Mouse (Mus musculus): ENCODE data around the gene Sarm1. TPM values are rescaled to one million over a fixed set of nuclear protein-coding genes. Genes with fewer than 3 reads are reported as not detected.

Gene Sarm1
- polyA plus RNA-seq, 1 experiment from 2014 or later = 50.7 TPM

- 76% methylated on average over 3 of the region's 3 CpGs for WGBS
- H3K27ac ChIP-seq (ENCODE audit: low read length) = no peak overlapping the region
- H3K4me2 ChIP-seq (ENCODE audit: low read length) = no peak overlapping the region
- H3K4me3 ChIP-seq (ENCODE audit: low read depth, low read length) = no peak overlapping the region
- ATAC-seq = no peak
- H3K36me3 ChIP-seq (ENCODE audit: control insufficient read depth, insufficient read depth, low read length) = peaks cover 6% of the 10 kb centered on the region
- peaks cover 5% of the 10 kb centered on the region for H3K4me1 ChIP-seq (ENCODE audit: control insufficient read depth, insufficient read depth, low read length)
- no peak overlapping the region for H3K9ac ChIP-seq (ENCODE audit: low read depth, low read length)
- H3K27me3 ChIP-seq (ENCODE audit: control insufficient read depth, insufficient read depth, low read depth, low read length) = no peaks in the 10 kb centered on the region
- no peaks in the 10 kb centered on the region for H3K9me3 ChIP-seq (replicated peaks; ENCODE audit: control insufficient read depth, low read length, poor library complexity, severe bottlenecking)
These were observed 29.6 kb downstream of the Sarm1 start for GRCm38 (mm10) chr11:78467932-78468331.

DNA sequence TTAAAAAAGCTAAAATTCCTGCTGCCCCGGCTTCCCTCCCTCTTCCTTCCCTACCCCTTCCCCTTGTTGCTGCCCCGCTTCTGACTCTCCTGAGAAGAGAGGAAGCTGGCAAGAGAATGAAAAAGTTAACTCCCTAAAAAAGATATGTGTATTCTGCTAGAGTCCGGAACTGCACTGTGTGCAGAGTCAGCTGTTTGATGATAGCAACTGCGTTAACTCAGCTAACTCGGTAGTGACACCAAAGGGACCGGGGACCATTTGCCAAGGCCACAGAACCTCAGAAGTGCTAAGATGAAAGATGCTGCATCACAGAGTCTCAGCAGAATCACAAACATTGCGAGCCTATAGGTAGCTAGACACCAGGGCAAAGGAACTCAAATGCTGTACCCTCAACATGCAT, 30.0 kb downstream of the Sarm1 start:
- Histone ChIP-seq H3K27ac (ENCODE audit: low read length) (no peak overlapping the region), H3K9ac (ENCODE audit: low read depth, low read length) (no peak overlapping the region), H3K4me3 (ENCODE audit: low read depth, low read length) (no peak overlapping the region), H3K36me3 (ENCODE audit: control insufficient read depth, insufficient read depth, low read length) (peaks cover 3% of the 10 kb centered on the region; the same call in 1 of the 2 replicates), H3K27me3 (ENCODE audit: control insufficient read depth, insufficient read depth, low read depth, low read length) (no peaks in the 10 kb centered on the region), H3K9me3 (replicated peaks; ENCODE audit: control insufficient read depth, low read length, poor library complexity, severe bottlenecking) (no peaks in the 10 kb centered on the region), H3K4me1 (ENCODE audit: control insufficient read depth, insufficient read depth, low read length) (peaks cover 5% of the 10 kb centered on the region), H3K4me2 (ENCODE audit: low read length) (no peak overlapping the region)
- ATAC-seq = no peak
- 84% methylated on average over 7 of the region's 7 CpGs for WGBS

DNA sequence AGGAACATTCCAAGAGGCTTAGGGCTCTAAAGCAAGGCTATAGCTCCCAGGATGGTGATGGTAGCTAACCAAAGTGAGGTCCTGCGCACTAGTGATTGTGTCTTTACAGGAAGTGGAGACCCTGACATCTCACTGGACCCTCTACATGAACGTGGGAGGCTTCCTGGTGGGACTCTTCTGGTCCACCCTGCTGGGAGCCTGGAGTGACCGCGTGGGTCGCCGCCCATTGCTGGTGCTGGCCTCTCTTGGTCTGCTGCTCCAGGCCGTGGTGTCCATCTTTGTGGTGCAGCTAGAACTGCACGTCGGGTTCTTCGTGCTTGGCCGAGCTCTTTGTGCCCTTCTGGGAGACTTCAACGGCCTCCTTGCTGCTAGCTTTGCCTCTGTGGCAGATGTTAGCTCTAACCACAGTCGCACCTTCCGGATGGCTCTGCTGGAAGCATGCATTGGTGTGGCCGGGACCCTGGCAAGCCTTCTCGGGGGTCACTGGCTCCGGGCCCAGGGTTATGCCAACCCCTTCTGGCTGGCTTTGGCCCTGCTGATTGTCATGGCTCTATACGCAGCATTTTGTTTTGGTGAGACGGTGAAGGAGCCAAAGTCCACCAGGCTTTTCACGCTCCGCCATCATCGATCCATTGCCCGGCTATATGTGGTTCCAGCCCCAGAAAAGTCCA, 31.2 kb downstream of the Sarm1 start:
- peak overlapping the region; percentile 79 for H3K27ac ChIP-seq (ENCODE audit: low read length)
- no peaks in the 10 kb centered on the region for H3K9me3 ChIP-seq (replicated peaks; ENCODE audit: control insufficient read depth, low read length, poor library complexity, severe bottlenecking)
- H3K4me1 ChIP-seq (ENCODE audit: control insufficient read depth, insufficient read depth, low read length) = peaks cover 5% of the 10 kb centered on the region
- peak overlapping the region; percentile 75 for H3K4me2 ChIP-seq (ENCODE audit: low read length)
- H3K27me3 ChIP-seq (ENCODE audit: control insufficient read depth, insufficient read depth, low read depth, low read length) = no peaks in the 10 kb centered on the region
- H3K9ac ChIP-seq (ENCODE audit: low read depth, low read length) = peak overlapping the region; percentile 78
- H3K4me3 ChIP-seq (ENCODE audit: low read depth, low read length) = peak overlapping the region; percentile 65
- ATAC-seq = no peak; the same call in none of the 2 replicates
- WGBS = 48% methylated on average over 23 of the region's 23 CpGs
- peaks cover under 1% of the 10 kb centered on the region; the same call in 1 of the 2 replicates for H3K36me3 ChIP-seq (ENCODE audit: control insufficient read depth, insufficient read depth, low read length)

- no peaks in the 10 kb centered on the region for H3K27me3 ChIP-seq (ENCODE audit: control insufficient read depth, insufficient read depth, low read depth, low read length)
- H3K4me2 ChIP-seq (ENCODE audit: low read length) = peak within 1 kb of the TSS; percentile 75
- peaks cover 5% of the 10 kb centered on the region for H3K4me1 ChIP-seq (ENCODE audit: control insufficient read depth, insufficient read depth, low read length)
- peak within 1 kb of the TSS; percentile 79 for H3K27ac ChIP-seq (ENCODE audit: low read length)
- peak; percentile 93 for ATAC-seq
- peak within 1 kb of the TSS; percentile 65 for H3K4me3 ChIP-seq (ENCODE audit: low read depth, low read length)
- H3K9ac ChIP-seq (ENCODE audit: low read depth, low read length) = peak within 1 kb of the TSS; percentile 78
- H3K9me3 ChIP-seq (replicated peaks; ENCODE audit: control insufficient read depth, low read length, poor library complexity, severe bottlenecking) = no peaks in the 10 kb centered on the region
- H3K36me3 ChIP-seq (ENCODE audit: control insufficient read depth, insufficient read depth, low read length) = no peaks in the 10 kb centered on the region; the same call in 1 of the 2 replicates
- under 1% methylated on average over 41 of the region's 41 CpGs for WGBS
These were observed 31.9 kb downstream of the Sarm1 start, which contains the start of gene Slc46a1 for GRCm38 (mm10) chr11:78465568-78466180. Slc46a1 (plus strand) TSS chr11:78465697.

DNA sequence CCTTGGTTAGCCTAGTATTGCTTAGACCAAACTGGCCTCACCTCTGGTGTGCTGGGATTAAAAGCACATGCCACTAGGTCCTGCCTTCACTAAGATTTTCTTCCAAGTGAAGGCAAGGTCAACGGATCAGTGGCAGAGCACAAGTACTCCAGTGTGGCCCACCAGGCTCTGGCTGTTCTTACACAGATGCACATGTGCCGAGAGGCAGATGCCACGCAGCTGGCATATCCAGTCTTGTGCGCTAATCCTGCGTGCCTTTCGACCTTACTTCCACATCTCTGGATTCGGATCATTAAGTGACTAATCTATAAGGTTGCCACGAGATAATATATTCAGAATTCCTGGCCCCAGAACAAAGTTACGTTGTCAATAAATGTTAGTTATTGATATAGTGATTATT, 32.4 kb downstream of the Sarm1 start:
- Histone ChIP-seq H3K9ac (ENCODE audit: low read depth, low read length) (no peak overlapping the region), H3K4me1 (ENCODE audit: control insufficient read depth, insufficient read depth, low read length) (peaks cover 5% of the 10 kb centered on the region), H3K36me3 (ENCODE audit: control insufficient read depth, insufficient read depth, low read length) (no peaks in the 10 kb centered on the region), H3K4me2 (ENCODE audit: low read length) (peak overlapping the region; percentile 75), H3K27ac (ENCODE audit: low read length) (no peak overlapping the region), H3K27me3 (ENCODE audit: control insufficient read depth, insufficient read depth, low read depth, low read length) (no peaks in the 10 kb centered on the region), H3K4me3 (ENCODE audit: low read depth, low read length) (peak overlapping the region; percentile 65), H3K9me3 (replicated peaks; ENCODE audit: control insufficient read depth, low read length, poor library complexity, severe bottlenecking) (no peaks in the 10 kb centered on the region)
- ATAC-seq = peak; percentile 29; the same call in 1 of the 2 replicates
- 21% methylated on average over 9 of the region's 9 CpGs for WGBS

DNA sequence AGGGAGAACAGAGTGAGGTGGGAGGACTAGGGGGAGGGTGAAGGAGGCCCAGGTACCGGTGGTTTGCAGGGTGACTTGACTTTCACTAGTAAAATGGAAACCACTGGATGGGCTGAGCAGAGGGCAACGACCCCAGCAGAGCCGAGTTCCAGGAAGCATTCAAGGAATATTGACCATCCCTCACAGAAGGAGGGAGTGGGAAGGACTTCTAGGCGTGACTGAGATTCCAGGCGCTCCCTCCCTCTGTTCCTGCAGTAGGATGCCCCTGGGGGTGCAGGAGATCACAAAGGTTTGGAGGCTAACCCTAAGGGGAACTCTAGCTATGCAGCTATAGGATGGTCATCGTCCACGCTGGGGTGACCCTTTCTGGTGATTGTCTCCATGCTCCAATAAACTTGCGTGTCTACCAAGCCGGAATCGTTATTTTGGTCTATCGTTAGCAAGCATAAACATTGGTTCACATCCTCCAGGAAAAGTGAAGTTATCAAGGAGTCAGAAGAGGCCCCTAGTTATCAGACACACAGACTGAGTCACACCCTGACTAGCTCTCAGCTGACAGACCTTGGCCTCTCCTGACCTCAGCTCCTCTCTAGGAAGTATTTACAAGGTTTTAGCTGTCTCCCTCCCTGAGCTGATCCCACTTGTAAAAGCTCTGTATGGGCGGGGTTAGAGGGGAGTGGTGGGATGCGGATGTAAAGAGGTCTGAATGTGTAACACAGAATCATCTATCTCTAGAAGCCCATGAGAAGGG, 34.1 kb downstream of the Sarm1 start:
- H3K4me2 ChIP-seq (ENCODE audit: low read length) = no peak overlapping the region
- no peak for ATAC-seq

DNA sequence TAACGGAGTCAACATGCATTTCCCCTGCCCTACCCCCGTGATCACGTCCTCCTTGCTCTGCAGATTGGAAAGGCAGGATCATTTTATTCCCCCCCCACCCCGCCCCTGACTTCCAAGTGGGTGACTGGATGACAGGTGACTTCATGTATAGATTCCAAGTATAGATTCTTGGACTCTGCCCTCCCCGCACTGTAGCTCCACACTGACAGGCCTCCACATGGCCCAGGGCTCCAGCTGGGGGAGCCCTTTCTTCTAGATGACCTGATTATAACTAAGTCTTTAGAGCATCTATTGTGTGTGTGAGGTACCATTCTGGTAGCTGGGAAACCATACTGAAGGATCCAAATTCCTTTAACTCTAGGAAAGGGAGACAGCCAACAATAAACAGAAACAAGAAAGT, 34.9 kb downstream of the Sarm1 start:
- no peak overlapping the region for H3K4me2 ChIP-seq (ENCODE audit: low read length)
- H3K36me3 ChIP-seq (ENCODE audit: control insufficient read depth, insufficient read depth, low read length) = no peaks in the 10 kb centered on the region
- WGBS = 79% methylated on average over 5 of the region's 5 CpGs
- no peak for ATAC-seq
- no peak overlapping the region for H3K27ac ChIP-seq (ENCODE audit: low read length)
- peaks cover 5% of the 10 kb centered on the region for H3K4me1 ChIP-seq (ENCODE audit: control insufficient read depth, insufficient read depth, low read length)
- no peaks in the 10 kb centered on the region for H3K9me3 ChIP-seq (replicated peaks; ENCODE audit: control insufficient read depth, low read length, poor library complexity, severe bottlenecking)
- H3K27me3 ChIP-seq (ENCODE audit: control insufficient read depth, insufficient read depth, low read depth, low read length) = no peaks in the 10 kb centered on the region
- H3K9ac ChIP-seq (ENCODE audit: low read depth, low read length) = no peak overlapping the region
- H3K4me3 ChIP-seq (ENCODE audit: low read depth, low read length) = no peak overlapping the region

More for the DNA sequence above, 34.1 kb downstream of the Sarm1 start:
- no peaks in the 10 kb centered on the region for H3K9me3 ChIP-seq (replicated peaks; ENCODE audit: control insufficient read depth, low read length, poor library complexity, severe bottlenecking)
- H3K27me3 ChIP-seq (ENCODE audit: control insufficient read depth, insufficient read depth, low read depth, low read length) = no peaks in the 10 kb centered on the region
- no peak overlapping the region for H3K27ac ChIP-seq (ENCODE audit: low read length)
- no peaks in the 10 kb centered on the region for H3K36me3 ChIP-seq (ENCODE audit: control insufficient read depth, insufficient read depth, low read length)
- 65% methylated on average over 13 of the region's 13 CpGs for WGBS
- peaks cover 5% of the 10 kb centered on the region for H3K4me1 ChIP-seq (ENCODE audit: control insufficient read depth, insufficient read depth, low read length)
- H3K4me3 ChIP-seq (ENCODE audit: low read depth, low read length) = no peak overlapping the region
- no peak overlapping the region for H3K9ac ChIP-seq (ENCODE audit: low read depth, low read length)

- H3K27me3 ChIP-seq (ENCODE audit: control insufficient read depth, insufficient read depth, low read depth, low read length) = no peaks in the 10 kb centered on the region
- no peak for ATAC-seq
- peaks cover 5% of the 10 kb centered on the region for H3K4me1 ChIP-seq (ENCODE audit: control insufficient read depth, insufficient read depth, low read length)
- H3K4me3 ChIP-seq (ENCODE audit: low read depth, low read length) = no peak overlapping the region
- H3K9me3 ChIP-seq (replicated peaks; ENCODE audit: control insufficient read depth, low read length, poor library complexity, severe bottlenecking) = no peaks in the 10 kb centered on the region
- no peaks in the 10 kb centered on the region for H3K36me3 ChIP-seq (ENCODE audit: control insufficient read depth, insufficient read depth, low read length)
- H3K4me2 ChIP-seq (ENCODE audit: low read length) = no peak overlapping the region
- no peak overlapping the region for H3K27ac ChIP-seq (ENCODE audit: low read length)
- 68% methylated on average over 1 of the region's 1 CpGs for WGBS
- H3K9ac ChIP-seq (ENCODE audit: low read depth, low read length) = no peak overlapping the region
These were observed 35.7 kb downstream of the Sarm1 start for GRCm38 (mm10) chr11:78461894-78462293.

DNA sequence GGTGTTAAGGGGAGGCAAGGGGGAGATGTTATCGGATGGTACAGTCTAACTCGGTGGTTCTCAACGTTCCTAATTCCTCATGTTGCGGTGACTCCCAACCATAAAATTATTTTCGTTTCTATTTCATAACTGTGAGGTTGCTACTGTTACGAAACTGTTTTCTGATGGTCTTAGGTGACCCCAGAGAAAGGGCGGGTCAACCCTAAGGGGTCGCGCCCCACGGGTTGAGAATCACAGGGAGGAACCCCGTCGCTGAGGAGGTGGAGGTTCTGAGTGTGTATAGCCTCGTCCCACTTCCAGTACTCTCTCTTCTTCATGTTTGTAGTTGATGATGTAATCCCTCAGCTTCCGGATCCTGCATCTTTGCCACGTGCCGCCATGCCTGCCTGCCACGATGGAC, 38.8 kb downstream of the Sarm1 start:
- no peaks in the 10 kb centered on the region for H3K4me1 ChIP-seq (ENCODE audit: control insufficient read depth, insufficient read depth, low read length)
- ATAC-seq = no peak
- H3K9ac ChIP-seq (ENCODE audit: low read depth, low read length) = no peak overlapping the region
- no peak overlapping the region for H3K4me2 ChIP-seq (ENCODE audit: low read length)
- H3K4me3 ChIP-seq (ENCODE audit: low read depth, low read length) = no peak overlapping the region
- no peaks in the 10 kb centered on the region for H3K9me3 ChIP-seq (replicated peaks; ENCODE audit: control insufficient read depth, low read length, poor library complexity, severe bottlenecking)
- no peak overlapping the region for H3K27ac ChIP-seq (ENCODE audit: low read length)
- 88% methylated on average over 17 of the region's 17 CpGs for WGBS
- H3K27me3 ChIP-seq (ENCODE audit: control insufficient read depth, insufficient read depth, low read depth, low read length) = no peaks in the 10 kb centered on the region
- no peaks in the 10 kb centered on the region for H3K36me3 ChIP-seq (ENCODE audit: control insufficient read depth, insufficient read depth, low read length)

All from midbrain, embryonic 16.5 days (tissue).